Mouse (Mus musculus) embryonic facial prominence, embryonic 13.5 days (tissue): ENCODE measurements around the gene Prox2. TPM values are rescaled to one million over a fixed set of nuclear protein-coding genes. Genes with fewer than 3 reads are reported as not detected.

ENCODE experiments used
- ATAC-seq: fragments of 200-750 bp; cut with Nextera tagmentation; 2 replicates; pipeline ENCODE4 v1.8.0; 2017; ENCODE audit warnings: low read depth; ENCODE audit not compliant: insufficient number of reproducible peaks, insufficient read depth, low FRiP score, low TSS enrichment
- H3K27ac ChIP-seq: fragments of 300-500 bp; sonication (generic); 2 replicates; pipeline ENCODE4 v1.5.1; 2015; ENCODE audit warnings: moderate library complexity, mild to moderate bottlenecking, inconsistent platforms
- H3K27me3 ChIP-seq: fragments of 300-500 bp; sonication (generic); 2 replicates; pipeline ENCODE4 v1.6.1; 2015; ENCODE audit warnings: mild to moderate bottlenecking, inconsistent platforms
- H3K36me3 ChIP-seq: fragments of 300-500 bp; sonication (generic); 2 replicates; pipeline ENCODE4 v1.6.1; 2015; ENCODE audit warnings: mild to moderate bottlenecking, inconsistent platforms
- H3K4me1 ChIP-seq: fragments of 300-500 bp; sonication (generic); 2 replicates; pipeline ENCODE4 v1.6.1; 2015; ENCODE audit warnings: inconsistent platforms
- H3K4me2 ChIP-seq: fragments of 300-500 bp; sonication (generic); 2 replicates; pipeline ENCODE4 v1.6.1; 2015; ENCODE audit warnings: moderate library complexity, mild to moderate bottlenecking, inconsistent platforms
- H3K4me3 ChIP-seq: fragments of 300-500 bp; sonication (generic); 2 replicates; pipeline ENCODE4 v1.5.1; 2015; ENCODE audit warnings: mild to moderate bottlenecking, inconsistent platforms
- H3K9ac ChIP-seq: fragments of 300-500 bp; sonication (generic); 2 replicates; pipeline ENCODE4 v1.6.1; 2015; ENCODE audit warnings: mild to moderate bottlenecking, inconsistent platforms
- H3K9me3 ChIP-seq: fragments of 300-500 bp; sonication (generic); 2 replicates; pipeline ENCODE4 v1.6.1; 2016; ENCODE audit warnings: inconsistent platforms
- WGBS: fragments of 180-500 bp; shearing (Covaris S2); methylation state at CpG from one replicate; pipeline ENCODE4 v1.1.7; 2015; ENCODE audit warnings: mixed read lengths; 5-methylcytosine and 5-hydroxymethylcytosine counted together
- polyA plus RNA-seq: library from polyadenylated mRNA; unstranded; fragments of >200 nt; fragmentation: Nextera tagmentation; extraction: Ambion mirVana; gene quantifications from 2 replicates; pipeline ENCODE4 v1.2.1, GENCODE M21; 2015

Gene Prox2
- polyA plus RNA-seq, 1 experiment from 2014 or later = 2.9 TPM

DNA sequence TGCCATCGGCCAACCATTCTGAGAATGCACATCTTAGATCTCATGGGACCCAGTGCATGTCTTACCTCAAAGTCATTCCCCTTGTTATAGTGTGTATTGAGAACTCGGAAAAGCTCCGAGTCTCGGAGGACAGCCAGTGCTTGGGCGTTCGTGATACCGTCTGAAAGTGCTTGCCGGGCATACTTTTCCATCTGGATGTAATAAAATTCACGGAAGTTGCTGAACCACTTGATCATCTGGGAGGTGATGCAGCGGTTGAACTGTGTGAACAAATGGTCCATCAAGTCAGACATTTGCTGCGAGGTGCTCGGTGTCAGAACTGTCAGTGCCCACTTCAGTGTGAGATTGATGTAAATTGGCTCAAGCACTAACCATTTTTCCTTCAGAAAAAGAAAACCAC is 22.7 kb downstream of the Prox2 start:
- Histone ChIP-seq H3K4me2 (no peak overlapping the region), H3K4me1 (peaks cover 8% of the 10 kb centered on the region; the same call in 1 of the 2 replicates), H3K27me3 (no peaks in the 10 kb centered on the region), H3K9ac (no peak overlapping the region), H3K9me3 (no peaks in the 10 kb centered on the region), H3K36me3 (peaks cover 40% of the 10 kb centered on the region), H3K4me3 (no peak overlapping the region), H3K27ac (no peak overlapping the region)
- no peak for ATAC-seq
- 66% methylated on average over 12 of the region's 12 CpGs for WGBS

DNA sequence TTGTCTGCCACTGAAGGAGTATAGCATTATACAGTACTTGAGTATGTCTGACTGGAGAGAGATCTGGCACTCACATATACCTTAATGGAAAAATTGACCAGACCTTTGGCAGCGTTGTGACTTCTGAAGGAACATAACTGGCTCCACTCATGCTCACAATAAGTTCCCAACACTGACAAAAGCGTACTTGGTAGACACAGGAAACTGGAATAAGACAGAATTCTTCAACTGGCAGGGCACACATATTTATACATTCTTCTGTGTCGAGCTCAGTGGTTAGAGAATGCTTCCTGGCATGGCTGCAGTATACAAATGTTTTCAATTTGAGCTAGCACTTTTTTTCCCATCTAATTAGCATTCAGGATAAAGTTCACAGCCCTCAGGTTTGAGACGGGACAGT is 25.6 kb downstream of the Prox2 start:
- Histone ChIP-seq H3K27ac (no peak overlapping the region), H3K27me3 (no peaks in the 10 kb centered on the region), H3K4me3 (no peak overlapping the region), H3K9ac (no peak overlapping the region), H3K4me1 (0 out of 2 replicates have a peak, but pooled peaks cover 4% of the 10 kb centered on the region), H3K36me3 (peaks cover 41% of the 10 kb centered on the region), H3K9me3 (no peaks in the 10 kb centered on the region), H3K4me2 (no peak overlapping the region)
- WGBS = 63% methylated on average over 4 of the region's 4 CpGs
- no peak for ATAC-seq

DNA sequence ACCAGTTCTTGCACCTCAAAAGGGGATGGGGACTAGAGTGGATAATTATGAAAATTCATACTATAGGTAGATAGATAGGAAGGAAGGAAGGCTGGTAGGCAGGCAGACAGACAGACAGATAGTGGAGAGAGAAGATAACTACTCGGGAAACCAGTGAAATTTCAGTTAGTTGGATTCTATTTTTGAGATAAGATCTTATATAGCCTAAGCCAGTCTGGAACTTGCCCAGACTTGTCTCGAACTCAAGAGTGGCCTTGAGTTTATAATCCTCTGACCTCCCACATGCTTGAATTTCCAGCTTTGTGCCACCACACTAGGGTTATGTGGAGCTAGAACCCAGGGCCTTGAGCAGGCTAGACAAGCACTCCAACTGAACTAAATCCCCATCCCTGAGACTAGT is 26.3 kb downstream of the Prox2 start:
- ATAC-seq = no peak
- H3K4me1 ChIP-seq = 0 out of 2 replicates have a peak, but pooled peaks cover 4% of the 10 kb centered on the region

DNA sequence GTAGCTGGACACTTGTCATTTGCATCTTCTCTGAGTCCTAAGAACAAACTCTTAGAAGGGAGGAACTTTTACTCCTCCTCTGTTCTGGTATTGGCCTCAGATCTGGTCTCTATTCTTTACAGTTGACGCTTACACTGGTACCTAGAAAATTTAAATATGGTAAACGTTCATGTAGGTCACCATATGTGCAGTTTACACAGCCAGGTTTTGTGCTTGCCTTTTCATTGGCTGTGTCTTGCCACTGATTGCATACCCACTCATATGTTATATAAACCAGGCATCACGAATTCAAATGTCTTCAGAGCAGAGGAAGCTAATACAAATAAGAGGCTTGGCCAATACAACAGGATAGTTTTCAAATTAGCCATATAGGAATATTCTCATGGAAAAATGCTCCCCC is 33.5 kb downstream of the Prox2 start:
- Histone ChIP-seq H3K4me3 (no peak overlapping the region), H3K4me1 (no peaks in the 10 kb centered on the region), H3K9me3 (no peaks in the 10 kb centered on the region), H3K9ac (no peak overlapping the region), H3K27ac (no peak overlapping the region), H3K27me3 (no peaks in the 10 kb centered on the region), H3K36me3 (peaks cover 34% of the 10 kb centered on the region), H3K4me2 (no peak overlapping the region)
- WGBS = 88% methylated on average over 3 of the region's 3 CpGs
- ATAC-seq = no peak

More for the DNA sequence above, 26.3 kb downstream of the Prox2 start:
- H3K4me3 ChIP-seq = no peak overlapping the region
- H3K9me3 ChIP-seq = no peaks in the 10 kb centered on the region
- H3K27me3 ChIP-seq = no peaks in the 10 kb centered on the region
- H3K27ac ChIP-seq = no peak overlapping the region
- H3K36me3 ChIP-seq = peaks cover 35% of the 10 kb centered on the region
- no peak overlapping the region for H3K9ac ChIP-seq
- no peak overlapping the region for H3K4me2 ChIP-seq
- 81% methylated on average over 2 of the region's 2 CpGs for WGBS

DNA sequence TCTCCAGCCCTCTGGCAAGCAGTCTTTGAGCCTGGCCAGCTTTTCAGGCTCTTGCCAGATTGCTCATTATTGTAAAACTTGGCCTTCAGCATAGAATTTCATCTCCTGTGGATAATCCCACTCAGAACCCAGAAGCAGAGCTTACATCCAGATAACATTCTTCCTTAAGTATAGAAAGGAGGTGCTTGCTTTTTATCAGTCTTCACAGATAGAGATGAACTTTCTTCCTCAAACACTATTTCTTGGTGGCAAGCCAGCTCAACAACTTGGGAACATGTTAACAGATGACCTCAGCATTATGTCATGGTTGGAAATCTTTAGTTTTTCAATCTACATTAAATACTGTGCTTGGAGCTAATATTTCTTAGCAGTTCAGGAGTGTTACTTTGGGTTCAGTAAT is 39.5 kb downstream of the Prox2 start:
- ATAC-seq = no peak
- H3K9ac ChIP-seq = no peak overlapping the region
- no peaks in the 10 kb centered on the region for H3K4me1 ChIP-seq
- H3K27me3 ChIP-seq = no peaks in the 10 kb centered on the region
- H3K27ac ChIP-seq = no peak overlapping the region
- H3K4me2 ChIP-seq = no peak overlapping the region
- H3K9me3 ChIP-seq = no peaks in the 10 kb centered on the region
- H3K4me3 ChIP-seq = no peak overlapping the region
- peaks cover 57% of the 10 kb centered on the region for H3K36me3 ChIP-seq

DNA sequence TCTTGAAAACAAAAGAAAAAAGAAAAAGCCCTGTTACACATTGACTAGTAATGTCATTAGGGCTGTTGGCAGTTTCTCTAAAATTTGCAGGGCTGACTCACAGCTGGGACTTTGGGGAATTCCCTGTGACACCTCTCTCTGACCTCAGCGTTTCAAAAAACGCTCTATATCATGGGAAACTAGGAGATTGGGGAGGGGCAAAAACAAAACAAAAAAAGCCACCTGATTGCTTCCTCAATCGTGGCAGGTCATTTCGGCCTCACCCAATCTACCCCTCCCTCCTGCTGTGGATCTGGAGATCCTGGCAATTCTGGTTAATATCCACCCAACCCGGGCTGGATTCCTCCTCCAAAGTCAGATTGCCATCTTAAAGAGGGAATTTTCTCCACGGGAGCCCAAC is 59.3 kb downstream of the Prox2 start:
- Histone ChIP-seq H3K4me2 (no peak overlapping the region), H3K4me3 (no peak overlapping the region), H3K4me1 (no peaks in the 10 kb centered on the region), H3K27me3 (no peaks in the 10 kb centered on the region), H3K9me3 (no peaks in the 10 kb centered on the region), H3K27ac (no peak overlapping the region), H3K9ac (no peak overlapping the region), H3K36me3 (peaks cover 69% of the 10 kb centered on the region)
- 82% methylated on average over 6 of the region's 6 CpGs for WGBS
- ATAC-seq = no peak

Other genes starting within 250 kb of the Prox2 start
- gene Ltbp2, start 234.2 kb downstream of the Prox2 start, polyA plus RNA-seq = 1.7 and 4.4 TPM in 2 replicates
- gene Fcf1, start 139.9 kb downstream of the Prox2 start, polyA plus RNA-seq = 161 and 174 TPM in 2 replicates
- 14.4 and 16.3 TPM in 2 replicates for gene Arel1, start 139.9 kb downstream of the Prox2 start, polyA plus RNA-seq
- 37.5 and 45.9 TPM in 2 replicates for gene Ylpm1, start 114.4 kb downstream of the Prox2 start, polyA plus RNA-seq
- 108 and 109 TPM in 2 replicates for gene Dlst, start 74 bp upstream of the Prox2 start, polyA plus RNA-seq
- gene Rps6kl1, start 40.5 kb upstream of the Prox2 start, polyA plus RNA-seq = 0.78 and 1.1 TPM in 2 replicates
- gene Pgf, start 67.0 kb upstream of the Prox2 start, polyA plus RNA-seq = 8.7 and 10.3 TPM in 2 replicates
- gene Eif2b2, start 108.7 kb upstream of the Prox2 start, polyA plus RNA-seq = 73.2 and 81.1 TPM in 2 replicates
- gene Mlh3, start 159.8 kb upstream of the Prox2 start, polyA plus RNA-seq = 9.2 and 9.8 TPM in 2 replicates
- 43.2 and 45.4 TPM in 2 replicates for gene Acyp1, start 177.7 kb upstream of the Prox2 start, polyA plus RNA-seq
- 0.70 and 0.87 TPM in 2 replicates for gene Zc2hc1c, start 177.8 kb upstream of the Prox2 start, polyA plus RNA-seq
- 26.4 and 28.7 TPM in 2 replicates for gene Nek9, start 228.6 kb upstream of the Prox2 start, polyA plus RNA-seq